Mouse (Mus musculus) E14TG2a.4 (cell line): ENCODE results near the gene Mrpl33.
A peak's percentile ranks its signal among the peaks of the same experiment; 100 is the strongest.

Experiments used
- H3K27me3 ChIP-seq: 2 replicates; pipeline ENCODE4 v1.6.1; 2014; ENCODE audit warnings: low read length, control low read depth; ENCODE audit not compliant: insufficient read depth
- H3K36me3 ChIP-seq: 2 replicates; pipeline ENCODE4 v1.6.1; 2014; ENCODE audit warnings: low read length, control low read depth; ENCODE audit not compliant: insufficient read depth
- H3K4me1 ChIP-seq: replicated peaks from 2 replicates; pipeline ENCODE4 v1.6.1; 2014; ENCODE audit warnings: low read depth, low read length, control low read depth
- H3K4me3 ChIP-seq: replicated peaks from 2 replicates; pipeline ENCODE4 v1.5.1; 2014; ENCODE audit warnings: mild to moderate bottlenecking, low read length
- H3K9me3 ChIP-seq: 2 replicates; pipeline ENCODE4 v1.6.1; 2014; ENCODE audit warnings: low read length, control low read depth
- CTCF ChIP-seq: conservative IDR thresholded peaks from 2 replicates; pipeline ENCODE4 v1.5.1; 2014; ENCODE audit warnings: low read length
- NANOG ChIP-seq: IDR thresholded peaks from 2 replicates; pipeline ENCODE4 v1.6.1; 2014; ENCODE audit warnings: borderline replicate concordance, low read length, mixed read lengths
- POU5F1 ChIP-seq: IDR thresholded peaks from 2 replicates; pipeline ENCODE4 v1.6.1; 2014; ENCODE audit warnings: low read length, borderline replicate concordance

Mrpl33 gene

GRCm38 (mm10) chr5:31601162-31601722 is 4.5 kb downstream of the Mrpl33 start:
- Histone ChIP-seq H3K27me3 (no peaks in the 10 kb centered on the region), H3K36me3 (no peaks in the 10 kb centered on the region), H3K4me1 (peaks cover 88% of the 10 kb centered on the region), H3K4me3 (no peak overlapping the region), H3K9me3 (no peaks in the 10 kb centered on the region)
- TF ChIP-seq CTCF (no peak), POU5F1 (no peak), NANOG (no peak)

GRCm38 (mm10) chr5:31602377-31602776 is 5.6 kb downstream of the Mrpl33 start:
- TF ChIP-seq NANOG (no peak), CTCF (no peak), POU5F1 (no peak)
- Histone ChIP-seq H3K36me3 (no peaks in the 10 kb centered on the region), H3K4me3 (peak overlapping the region; percentile 27), H3K9me3 (no peaks in the 10 kb centered on the region), H3K27me3 (no peaks in the 10 kb centered on the region), H3K4me1 (peaks cover 88% of the 10 kb centered on the region)

- H3K4me1 ChIP-seq: peaks cover 86% of the 10 kb centered on the region
- TF ChIP-seq POU5F1 (no peak), CTCF (no peak), NANOG (no peak)
- no peaks in the 10 kb centered on the region for H3K9me3 ChIP-seq
- H3K27me3 ChIP-seq: no peaks in the 10 kb centered on the region
- H3K4me3 ChIP-seq: no peak overlapping the region
- no peaks in the 10 kb centered on the region for H3K36me3 ChIP-seq
Measured at GRCm38 (mm10) chr5:31603766-31604165, 7.0 kb downstream of the Mrpl33 start.

- H3K4me1 ChIP-seq: peaks cover 86% of the 10 kb centered on the region
- H3K4me3 ChIP-seq: peak overlapping the region; percentile 27
- H3K27me3 ChIP-seq: no peaks in the 10 kb centered on the region
- no peaks in the 10 kb centered on the region for H3K36me3 ChIP-seq
- no peaks in the 10 kb centered on the region for H3K9me3 ChIP-seq
- no peak for TF ChIP-seq POU5F1
- TF ChIP-seq NANOG: no peak
- no peak for TF ChIP-seq CTCF
Measured at GRCm38 (mm10) chr5:31606151-31606550, 9.4 kb downstream of the Mrpl33 start.

GRCm38 (mm10) chr5:31610376-31611086 is 13.8 kb downstream of the Mrpl33 start:
- TF ChIP-seq POU5F1 (no peak), CTCF (no peak), NANOG (no peak)
- Histone ChIP-seq H3K36me3 (peaks cover 10% of the 10 kb centered on the region), H3K27me3 (no peaks in the 10 kb centered on the region), H3K4me1 (peaks cover 78% of the 10 kb centered on the region), H3K9me3 (no peaks in the 10 kb centered on the region), H3K4me3 (peak overlapping the region; percentile 73)

- H3K4me3 ChIP-seq: peak overlapping the region; percentile 73
- TF ChIP-seq POU5F1 (no peak), CTCF (no peak), NANOG (no peak)
- no peaks in the 10 kb centered on the region for H3K9me3 ChIP-seq
- no peaks in the 10 kb centered on the region for H3K27me3 ChIP-seq
- H3K36me3 ChIP-seq: peaks cover 17% of the 10 kb centered on the region
- H3K4me1 ChIP-seq: peaks cover 78% of the 10 kb centered on the region
Measured at GRCm38 (mm10) chr5:31611186-31611585, 14.5 kb downstream of the Mrpl33 start.

- Histone ChIP-seq H3K27me3 (no peaks in the 10 kb centered on the region), H3K36me3 (peaks cover 42% of the 10 kb centered on the region), H3K9me3 (no peaks in the 10 kb centered on the region), H3K4me3 (peak overlapping the region; percentile 87), H3K4me1 (peaks cover 59% of the 10 kb centered on the region)
- TF ChIP-seq NANOG (no peak), CTCF (no peak), POU5F1 (no peak)
Measured at GRCm38 (mm10) chr5:31613852-31614286, 17.1 kb downstream of the Mrpl33 start.

GRCm38 (mm10) chr5:31614339-31615025 is 17.7 kb downstream of the Mrpl33 start:
- Histone ChIP-seq H3K36me3 (peaks cover 48% of the 10 kb centered on the region), H3K4me1 (peaks cover 59% of the 10 kb centered on the region), H3K27me3 (no peaks in the 10 kb centered on the region), H3K9me3 (no peaks in the 10 kb centered on the region), H3K4me3 (peak overlapping the region; percentile 87)
- no peak for TF ChIP-seq POU5F1
- TF ChIP-seq NANOG: no peak
- TF ChIP-seq CTCF: no peak
